Mouse (Mus musculus) splenic B cell, adult 2 months (primary cell): Measurements from ENCODE around the gene Pcgf2.

ENCODE experiments used
- DNase-seq: peaks from one replicate; pipeline ENCODE4 v3.0.0-alpha.2; 2011; ENCODE audit warnings: low read depth, low spot score
- H3K27me3 ChIP-seq: 2 replicates; pipeline ENCODE4 v1.6.1; 2012; ENCODE audit warnings: mild to moderate bottlenecking, low read length, moderate library complexity, mixed read lengths; ENCODE audit not compliant: control insufficient read depth, poor library complexity, insufficient read depth, severe bottlenecking
- H3K36me3 ChIP-seq: 2 replicates; pipeline ENCODE4 v1.6.1; 2012; ENCODE audit warnings: mild to moderate bottlenecking, low read length, moderate library complexity, mixed read lengths; ENCODE audit not compliant: control insufficient read depth, poor library complexity, insufficient read depth, severe bottlenecking

Pcgf2 gene

DNA sequence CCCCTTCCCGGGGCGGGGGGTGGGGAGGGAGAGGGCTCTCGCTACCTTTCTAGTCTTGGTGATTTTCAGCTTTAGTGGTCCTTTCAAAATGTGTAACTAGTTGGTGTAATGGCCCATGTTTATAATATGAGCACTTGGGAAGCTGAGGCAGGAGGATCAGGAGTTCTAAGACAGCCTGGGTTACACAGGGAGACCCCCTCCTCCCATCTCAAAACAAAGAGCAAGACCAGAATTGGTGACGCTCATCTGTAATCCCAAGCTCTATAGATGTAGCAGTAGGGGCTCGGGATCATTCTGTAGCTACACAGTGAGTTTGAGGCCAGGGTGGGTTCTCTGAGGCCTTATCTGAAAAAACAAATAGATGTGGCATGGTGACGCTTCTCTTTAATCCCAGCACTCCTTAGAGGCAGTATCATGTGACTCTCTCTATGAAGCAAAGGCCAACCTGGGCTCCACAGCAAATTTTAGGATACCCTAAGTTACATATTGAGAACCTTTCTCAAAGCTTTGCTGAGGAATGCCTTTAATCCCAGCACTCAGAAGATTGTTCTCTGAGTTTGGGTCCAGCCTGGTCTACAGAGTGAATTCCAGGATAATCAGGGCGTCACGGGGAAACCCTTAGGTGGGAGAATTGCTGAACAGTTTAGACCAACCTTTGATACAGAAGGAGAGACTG is 56.8 kb downstream of the Pcgf2 start:
- Histone ChIP-seq H3K27me3 (no peaks in the 10 kb centered on the region), H3K36me3 (no peaks in the 10 kb centered on the region)
- no peak for DNase-seq

- no peaks in the 10 kb centered on the region for H3K36me3 ChIP-seq
- H3K27me3 ChIP-seq, result no peaks in the 10 kb centered on the region
- DNase-seq, result no peak
Observed at GRCm38 (mm10) chr11:97642746-97643145, 57.6 kb downstream of the Pcgf2 start.

DNA sequence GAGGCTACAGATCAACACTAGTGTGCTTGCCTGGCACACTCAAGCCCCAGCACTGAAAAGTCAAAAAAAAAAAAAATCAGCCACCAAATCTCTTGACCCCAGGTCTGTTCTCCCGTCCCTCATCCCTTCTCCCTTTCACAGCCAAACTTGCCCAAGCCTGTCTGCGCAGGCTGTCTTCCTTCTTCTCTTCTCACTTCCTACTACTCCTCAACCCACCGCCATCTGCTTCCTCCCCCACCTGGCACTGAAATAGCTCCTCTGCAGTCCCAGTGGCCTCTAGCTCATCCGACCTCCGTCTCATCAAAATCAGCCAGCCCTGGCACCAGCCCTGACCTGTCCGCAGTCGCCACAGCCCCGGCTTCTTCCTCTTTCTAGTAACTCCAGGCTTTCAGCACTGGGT is 58.6 kb downstream of the Pcgf2 start:
- no peaks in the 10 kb centered on the region for H3K27me3 ChIP-seq
- no peaks in the 10 kb centered on the region for H3K36me3 ChIP-seq
- no peak for DNase-seq
